Mouse (Mus musculus) erythroblast, embryonic 14.5 days (primary cell): Measurements from ENCODE around the gene Crls1.

Experiments used
- GATA1 ChIP-seq: IDR thresholded peaks from 2 replicates; pipeline ENCODE4 v1.6.1; 2012; ENCODE audit warnings: low read length, inconsistent platforms, mixed read lengths
- TAL1 ChIP-seq: IDR thresholded peaks from 3 replicates; pipeline ENCODE4 v1.6.1; 2012; ENCODE audit warnings: low read length, inconsistent platforms, mixed read lengths

DNA sequence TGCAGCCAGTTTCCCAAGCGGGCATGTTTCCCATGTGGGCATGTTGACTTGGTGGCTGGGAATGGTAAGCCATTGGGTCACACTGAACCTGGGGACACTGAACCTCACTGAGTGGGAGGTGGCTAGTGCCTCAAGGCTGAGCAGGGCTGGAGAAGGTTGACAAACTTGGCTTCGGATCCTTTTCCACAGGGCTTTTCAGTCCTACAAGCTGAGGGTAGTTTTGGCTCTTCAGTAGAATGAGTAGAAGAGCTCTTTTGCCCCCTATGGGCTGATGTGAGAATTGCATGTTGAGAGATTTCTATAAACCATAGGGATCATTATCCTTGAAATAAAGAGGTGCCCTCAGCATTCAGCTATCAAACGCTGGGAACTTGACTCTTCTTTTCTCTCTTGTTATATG, 57.0 kb downstream of the Crls1 start:
- TF ChIP-seq TAL1 (no peak), GATA1 (no peak)
